Mouse (Mus musculus) heart, adult 11 months (tissue): ENCODE results near the gene Ank3.

ENCODE experiments used
- DNase-seq: peaks from one replicate; pipeline ENCODE4 v3.0.0; 2022

The Ank3 gene

GRCm38 (mm10) chr10:69787379-69787778, 388.8 kb downstream of the Ank3 start:
- DNase-seq = peak; percentile 81

- DNase-seq = peak; percentile 68
These were observed 392.0 kb downstream of the Ank3 start for GRCm38 (mm10) chr10:69790606-69791005.

GRCm38 (mm10) chr10:69791951-69792350, 393.4 kb downstream of the Ank3 start:
- DNase-seq = peak; percentile 74

GRCm38 (mm10) chr10:69792400-69792799, 393.8 kb downstream of the Ank3 start:
- DNase-seq = peak; percentile 88

GRCm38 (mm10) chr10:69793079-69793478, 394.5 kb downstream of the Ank3 start:
- DNase-seq = peak; percentile 94

- DNase-seq = no peak
These were observed 397.1 kb downstream of the Ank3 start for GRCm38 (mm10) chr10:69795656-69796055.

- DNase-seq = peak; percentile 68
These were observed 397.9 kb downstream of the Ank3 start for GRCm38 (mm10) chr10:69796421-69796886.

GRCm38 (mm10) chr10:69803135-69803756, 404.7 kb downstream of the Ank3 start:
- no peak for DNase-seq

GRCm38 (mm10) chr10:69804613-69805012, 406.0 kb downstream of the Ank3 start:
- no peak for DNase-seq

GRCm38 (mm10) chr10:69810785-69811184, 412.2 kb downstream of the Ank3 start:
- DNase-seq = no peak

GRCm38 (mm10) chr10:69813823-69814522, 415.4 kb downstream of the Ank3 start:
- no peak for DNase-seq

- DNase-seq = no peak
These were observed 422.7 kb downstream of the Ank3 start for GRCm38 (mm10) chr10:69821245-69821644.

- DNase-seq = peak; percentile 90
These were observed 430.2 kb downstream of the Ank3 start for GRCm38 (mm10) chr10:69828770-69829169.

GRCm38 (mm10) chr10:69829236-69829635, 430.7 kb downstream of the Ank3 start:
- DNase-seq = no peak

- DNase-seq = no peak
These were observed 433.0 kb downstream of the Ank3 start for GRCm38 (mm10) chr10:69831568-69831967.

GRCm38 (mm10) chr10:69832241-69832640, 433.7 kb downstream of the Ank3 start:
- no peak for DNase-seq

- peak; percentile 86 for DNase-seq
These were observed 434.2 kb downstream of the Ank3 start for GRCm38 (mm10) chr10:69832822-69833221.

GRCm38 (mm10) chr10:69834700-69835099, 436.1 kb downstream of the Ank3 start:
- peak; percentile 91 for DNase-seq

- DNase-seq = peak; percentile 88
These were observed 447.2 kb downstream of the Ank3 start for GRCm38 (mm10) chr10:69845749-69846148.

GRCm38 (mm10) chr10:69852366-69853091, 454.0 kb downstream of the Ank3 start:
- peak; percentile 57 for DNase-seq

- peak; percentile 79 for DNase-seq
These were observed 456.1 kb downstream of the Ank3 start for GRCm38 (mm10) chr10:69854587-69855185.

- DNase-seq = no peak
These were observed 459.4 kb downstream of the Ank3 start for GRCm38 (mm10) chr10:69858011-69858410.

- DNase-seq = peak; percentile 54
These were observed 460.5 kb downstream of the Ank3 start for GRCm38 (mm10) chr10:69858897-69859605.
